8 mouse cellular contexts compared by ENCODE assay signal in the genomic region with DNA sequence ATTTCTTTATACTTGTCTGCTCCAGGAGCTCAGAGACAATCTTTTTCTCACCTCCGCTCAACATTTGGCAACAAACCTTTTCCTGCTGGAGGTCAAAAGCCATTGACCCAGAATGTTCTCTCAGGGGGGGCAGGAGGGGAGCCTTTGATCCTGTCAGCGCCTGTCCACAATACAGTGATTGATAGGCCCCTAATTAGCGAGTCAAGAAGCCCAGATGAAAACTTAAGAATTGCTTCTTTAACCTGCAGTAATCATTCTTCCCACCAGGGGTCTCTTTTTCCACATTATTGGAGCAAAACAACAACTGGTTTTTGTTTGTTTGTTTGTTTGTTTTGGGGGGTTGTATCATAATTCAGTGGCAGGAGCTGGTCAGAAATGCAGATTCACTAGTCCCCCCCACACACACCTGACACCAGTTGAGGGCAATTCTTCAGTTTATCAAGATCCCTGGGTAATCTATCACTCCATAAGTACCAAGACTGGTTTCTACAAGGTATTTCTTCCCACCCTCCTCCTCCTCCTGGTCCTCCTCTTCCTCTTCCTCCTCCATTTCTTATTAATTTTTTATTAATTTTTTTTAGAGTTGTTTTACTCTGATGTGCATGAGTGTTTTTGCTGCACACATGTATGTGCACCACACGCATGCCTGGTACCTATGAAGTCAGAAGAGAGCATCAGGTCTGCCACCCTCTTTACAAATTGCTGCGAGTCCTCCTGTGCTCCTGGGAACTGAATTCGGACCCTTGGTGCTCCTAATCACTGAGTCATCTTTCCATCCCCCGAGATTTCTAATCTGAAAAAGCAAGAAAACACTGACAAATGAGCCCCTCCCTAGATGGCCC. TPM values are rescaled to one million over a fixed set of nuclear protein-coding genes. Genes with fewer than 3 reads are reported as not detected.
DNase-seq lines count a peak whose midpoint lies in the region; ATAC-seq and TF ChIP-seq lines count a peak whose summit lies in the region.

No protein-coding gene starts in this region.

- no peak overlapping the region for H3K27ac ChIP-seq in lung, embryonic 14.5 days (ENCODE audit: low read depth)
- H3K27ac ChIP-seq in forebrain, embryonic 14.5 days (ENCODE audit: low read depth, low read length), result no peak overlapping the region

- 29% methylated on average over 7 of the region's 7 CpGs for WGBS in lung, embryonic 14.5 days
- WGBS in forebrain, embryonic 14.5 days, result 31% methylated on average over 7 of the region's 7 CpGs

- no peak for ATAC-seq in CD4-positive, CD25-positive, alpha-beta regulatory T cell, adult 4 months
- ATAC-seq in lung, embryonic 14.5 days (ENCODE audit: insufficient read depth), result no peak
- peak; percentile 57 for ATAC-seq in forebrain, embryonic 14.5 days
- peak; percentile 42; the same call in 1 of the 2 replicates for ATAC-seq in megakaryocyte progenitor cell, adult 5-6 weeks (replicated peaks; ENCODE audit: poor library complexity)

- DNase-seq in CD4-positive, CD25-positive, alpha-beta regulatory T cell, adult 2 months (ENCODE audit: low read depth, low spot score), result peak; percentile 47
- peak; percentile 79 for DNase-seq in lung, embryonic 14.5 days
- DNase-seq in lung, postnatal 25 days (ENCODE audit: low spot score), result no peak
- peak; percentile 77 for DNase-seq in forebrain, embryonic 14.5 days (ENCODE audit: low spot score)
- no peak for DNase-seq in frontal cortex, postnatal 25 days (ENCODE audit: low spot score in 2 of 2)
- no peak for DNase-seq in adrenal gland, postnatal 14 days

- TF ChIP-seq CTCF in lung, embryonic 14.5 days (IDR thresholded peaks at IDR 0.05; ENCODE audit: low read depth), result peak; percentile 65

- no peak overlapping the region for H3K9ac ChIP-seq in lung, embryonic 14.5 days
- no peak overlapping the region for H3K9ac ChIP-seq in forebrain, embryonic 14.5 days (ENCODE audit: low read length)

- H3K4me3 ChIP-seq in lung, embryonic 14.5 days (ENCODE audit: low read depth, low read length), result no peak overlapping the region
- no peak overlapping the region for H3K4me3 ChIP-seq in forebrain, embryonic 14.5 days (ENCODE audit: low read depth, low read length)

- no peaks in the 10 kb centered on the region for H3K4me1 ChIP-seq in lung, embryonic 14.5 days (ENCODE audit: insufficient read depth)
- no peaks in the 10 kb centered on the region; the same call in 1 of the 2 replicates for H3K4me1 ChIP-seq in forebrain, embryonic 14.5 days (ENCODE audit: control insufficient read depth, insufficient read depth, low read length)

- H3K27me3 ChIP-seq in lung, embryonic 14.5 days (ENCODE audit: insufficient read depth, low read length), result no peaks in the 10 kb centered on the region
- H3K27me3 ChIP-seq in forebrain, embryonic 14.5 days (replicated peaks; ENCODE audit: control insufficient read depth, insufficient read depth, low read length), result no peaks in the 10 kb centered on the region

- no peaks in the 10 kb centered on the region for H3K9me3 ChIP-seq in lung, embryonic 14.5 days (ENCODE audit: low read depth, low read length)
- no peaks in the 10 kb centered on the region for H3K9me3 ChIP-seq in forebrain, embryonic 14.5 days (replicated peaks; ENCODE audit: control insufficient read depth, low read length)

- no peaks in the 10 kb centered on the region for H3K36me3 ChIP-seq in lung, embryonic 14.5 days (ENCODE audit: insufficient read depth)
- no peaks in the 10 kb centered on the region for H3K36me3 ChIP-seq in forebrain, embryonic 14.5 days (ENCODE audit: control insufficient read depth, insufficient read depth, low read length)

- H3K4me2 ChIP-seq in lung, embryonic 14.5 days, result no peak overlapping the region; the same call in 1 of the 2 replicates
- H3K4me2 ChIP-seq in forebrain, embryonic 14.5 days (ENCODE audit: low read length), result peak overlapping the region; percentile 44

RNA-seq across cellular contexts. Expression of a gene that starts 8.6 kb away (rescaled TPM):
- not detected for polyA plus RNA-seq in CD4-positive, CD25-positive, alpha-beta regulatory T cell, adult 4 months (2017; shearing (Covaris generic))
- polyA plus RNA-seq in lung, embryonic 14.5 days (2014; fragmentation: Nextera tagmentation; extraction: Ambion mirVana), result 0.29 and 2.5 TPM in 2 replicates
- not detected in 2 replicates for polyA plus RNA-seq in forebrain, embryonic 14.5 days (2014; fragmentation: Nextera tagmentation; extraction: Ambion mirVana)
- not detected in 2 replicates for total RNA-seq in megakaryocyte progenitor cell, adult 5-6 weeks (2015)
- not detected in 2 replicates for total RNA-seq in megakaryocyte progenitor cell, adult 5-6 weeks (2017)
- not detected in 2 replicates for total RNA-seq in adrenal gland, postnatal 14 days (2021)

RNA-seq across cellular contexts. Expression of a gene that starts 27.8 kb away (rescaled TPM):
- polyA plus RNA-seq in CD4-positive, CD25-positive, alpha-beta regulatory T cell, adult 4 months (2017; shearing (Covaris generic)), result 10 to 100 TPM; 42.7 to 50.3 TPM
- polyA plus RNA-seq in lung, embryonic 14.5 days (2014; fragmentation: Nextera tagmentation; extraction: Ambion mirVana), result 87.3 and 88.6 TPM in 2 replicates
- polyA plus RNA-seq in forebrain, embryonic 14.5 days (2014; fragmentation: Nextera tagmentation; extraction: Ambion mirVana), result 89.6 and 104 TPM in 2 replicates
- 70.4 and 78.3 TPM in 2 replicates for total RNA-seq in megakaryocyte progenitor cell, adult 5-6 weeks (2015)
- 44.9 and 51.0 TPM in 2 replicates for total RNA-seq in megakaryocyte progenitor cell, adult 5-6 weeks (2017)
- total RNA-seq in adrenal gland, postnatal 14 days (2021), result 17.7 and 18.3 TPM in 2 replicates

RNA-seq across cellular contexts. Expression of a gene that starts 54.0 kb away (rescaled TPM):
- not detected for polyA plus RNA-seq in CD4-positive, CD25-positive, alpha-beta regulatory T cell, adult 4 months (2017; shearing (Covaris generic))
- 0.12 TPM in 1 of 2 replicates, not detected in the other for polyA plus RNA-seq in lung, embryonic 14.5 days (2014; fragmentation: Nextera tagmentation; extraction: Ambion mirVana)
- polyA plus RNA-seq in forebrain, embryonic 14.5 days (2014; fragmentation: Nextera tagmentation; extraction: Ambion mirVana), result 2.0 and 3.4 TPM in 2 replicates
- 0.12 TPM in 1 of 2 replicates, not detected in the other for total RNA-seq in megakaryocyte progenitor cell, adult 5-6 weeks (2015)
- total RNA-seq in megakaryocyte progenitor cell, adult 5-6 weeks (2017), result not detected in 2 replicates
- 0.11 and 0.19 TPM in 2 replicates for total RNA-seq in adrenal gland, postnatal 14 days (2021)

Comparison
In these comparisons a context has a peak if more than half of its experiments do, and no peak if none do; other contexts are left out.
1. DNase-seq: peak in CD4-positive, CD25-positive, alpha-beta regulatory T cell, adult 2 months (single experiment), lung, embryonic 14.5 days (single experiment) and forebrain, embryonic 14.5 days (single experiment); none in lung, postnatal 25 days (single experiment), frontal cortex, postnatal 25 days (0 of 2) and adrenal gland, postnatal 14 days (single experiment).
2. ATAC-seq: peak in forebrain, embryonic 14.5 days (single experiment) and megakaryocyte progenitor cell, adult 5-6 weeks (single experiment); none in CD4-positive, CD25-positive, alpha-beta regulatory T cell, adult 4 months (single experiment) and lung, embryonic 14.5 days (single experiment).